Mouse (Mus musculus) lung, adult 2 months (tissue): ENCODE measurements at regions not wholly inside any gene's neighbourhood (a gene's known extent, or its start where the extent isn't known, plus 50 kb on each side); places are given as distances from the start of the nearest gene placed in this dataset.

Experiments used
- DNase-seq: peaks from one replicate; pipeline ENCODE4 v3.0.0; 2022
- H3K4me1 ChIP-seq: fragments of 200-500 bp; 2 replicates; pipeline ENCODE4 v1.6.1; 2011; ENCODE audit warnings: low read length; ENCODE audit not compliant: control insufficient read depth, insufficient read depth
- H3K4me3 ChIP-seq: fragments of 200-500 bp; replicated peaks from 2 replicates; pipeline ENCODE3; 2011; ENCODE audit warnings: low read depth, mild to moderate bottlenecking, control low read depth, low read length; ENCODE audit errors: extremely low read depth
- CTCF ChIP-seq: fragments of 200-500 bp; IDR thresholded peaks from 2 replicates; pipeline ENCODE4 v1.5.1; 2011; ENCODE audit warnings: mild to moderate bottlenecking, low read length, control low read depth; ENCODE audit not compliant: insufficient read depth
- POLR2A ChIP-seq: fragments of 200-500 bp; IDR thresholded peaks from 2 replicates; pipeline ENCODE4 v1.6.1; 2011; ENCODE audit warnings: low read depth, mild to moderate bottlenecking, control low read depth, low read length, borderline replicate concordance; ENCODE audit errors: extremely low read depth
- WGBS: fragments of 180-500 bp; shearing (Covaris S2); methylation state at CpG from one replicate; pipeline ENCODE4 v1.1.7; 2018; 5-methylcytosine and 5-hydroxymethylcytosine counted together

DNA sequence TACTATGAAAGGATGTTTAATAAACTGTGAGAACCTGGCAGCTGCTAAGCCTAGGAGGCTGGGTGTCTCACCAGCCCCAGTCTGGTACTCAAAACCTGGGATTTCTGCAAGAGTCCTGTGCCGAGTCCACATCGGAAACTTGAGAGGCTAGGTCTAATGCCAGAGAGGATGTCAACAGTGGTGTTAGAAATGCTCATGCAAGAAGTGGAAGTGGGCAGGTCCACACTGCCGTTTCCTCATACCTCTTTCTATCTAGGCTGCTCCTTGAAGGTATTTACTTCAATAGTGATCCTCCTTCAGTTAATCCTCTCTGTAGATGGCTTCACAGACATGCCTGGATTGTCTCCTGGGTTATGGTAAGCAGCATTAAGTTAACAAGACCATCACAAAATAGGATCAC lies 168.6 kb upstream of the Far2 start:
- no peak overlapping the region for H3K4me3 ChIP-seq
- no peak for DNase-seq
- 48% methylated on average over 3 of the region's 3 CpGs for WGBS
- TF ChIP-seq CTCF: no peak
- no peak for TF ChIP-seq POLR2A
- H3K4me1 ChIP-seq: peaks cover 2% of the 10 kb centered on the region

DNA sequence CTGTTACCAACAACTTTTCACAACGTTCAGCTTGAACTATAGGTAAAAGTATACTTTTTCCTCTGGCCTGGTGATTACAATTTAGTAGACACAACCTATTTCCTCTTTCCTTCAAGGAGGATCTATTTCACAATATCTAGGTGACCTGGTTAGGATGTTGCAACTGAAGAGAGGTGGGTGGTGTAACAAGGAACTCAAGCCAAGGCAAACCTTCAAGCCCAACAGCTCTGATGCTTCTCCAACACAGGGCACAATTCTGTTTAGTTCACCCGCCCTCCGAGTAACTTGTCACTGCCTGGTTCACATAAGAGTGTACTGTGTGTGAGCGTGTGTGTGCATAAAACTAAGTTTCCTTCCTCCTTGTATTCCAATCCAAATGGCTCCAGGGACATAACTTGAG lies 161.2 kb upstream of the Far2 start:
- TF ChIP-seq CTCF (no peak), POLR2A (no peak)
- WGBS: 61% methylated on average over 4 of the region's 4 CpGs

DNA sequence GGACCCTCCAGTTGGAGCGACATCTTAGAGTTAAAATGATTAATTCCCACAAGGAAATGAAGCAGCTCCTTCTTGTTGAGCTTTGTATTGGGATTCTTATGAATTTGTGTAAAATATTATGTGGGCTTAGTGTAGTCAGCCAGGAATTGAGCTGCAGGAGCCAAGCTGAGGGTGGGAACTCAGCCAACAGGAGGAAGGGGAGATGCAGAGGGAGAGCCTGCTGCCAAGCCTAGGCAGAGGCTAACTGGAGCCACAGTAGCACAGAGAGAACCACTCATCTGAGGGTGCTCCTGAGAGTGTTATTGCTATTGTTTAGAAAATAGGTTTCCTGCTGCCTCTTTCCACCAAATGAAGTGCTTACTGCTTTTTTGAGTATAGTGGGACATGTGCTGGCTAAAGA lies 127.4 kb upstream of the Far2 start:
- H3K4me1 ChIP-seq: no peaks in the 10 kb centered on the region
- no peak for DNase-seq
- TF ChIP-seq POLR2A: no peak
- no peak for TF ChIP-seq CTCF
- H3K4me3 ChIP-seq: no peak overlapping the region
- WGBS: 37% methylated on average over 1 of the region's 1 CpGs

More for the DNA sequence above, 161.2 kb upstream of the Far2 start:
- no peaks in the 10 kb centered on the region; the same call in 1 of the 2 replicates for H3K4me1 ChIP-seq
- DNase-seq: no peak
- no peak overlapping the region for H3K4me3 ChIP-seq

DNA sequence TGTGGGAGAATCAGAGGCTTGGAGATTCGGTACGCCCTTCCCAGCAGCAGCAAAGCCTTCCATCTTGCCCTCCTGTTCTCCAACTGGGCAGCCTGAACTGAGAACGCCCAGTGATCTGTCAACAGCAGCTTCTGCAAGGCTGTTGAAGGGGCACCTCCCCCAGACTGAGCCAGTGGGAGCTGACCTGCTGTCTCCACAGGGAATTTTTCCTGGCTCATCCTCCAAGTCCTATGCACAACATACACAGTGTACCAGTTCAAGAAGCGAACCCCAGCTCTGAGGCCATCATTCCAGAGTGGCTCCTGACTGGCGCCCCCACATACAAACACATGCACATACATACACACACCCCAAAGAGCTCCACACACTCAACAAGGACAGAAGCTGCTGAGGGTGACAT lies 126.0 kb upstream of the Far2 start:
- TF ChIP-seq POLR2A (no peak), CTCF (no peak)
- Histone ChIP-seq H3K4me1 (no peaks in the 10 kb centered on the region), H3K4me3 (no peak overlapping the region)
- WGBS: 69% methylated on average over 5 of the region's 5 CpGs
- DNase-seq: no peak

DNA sequence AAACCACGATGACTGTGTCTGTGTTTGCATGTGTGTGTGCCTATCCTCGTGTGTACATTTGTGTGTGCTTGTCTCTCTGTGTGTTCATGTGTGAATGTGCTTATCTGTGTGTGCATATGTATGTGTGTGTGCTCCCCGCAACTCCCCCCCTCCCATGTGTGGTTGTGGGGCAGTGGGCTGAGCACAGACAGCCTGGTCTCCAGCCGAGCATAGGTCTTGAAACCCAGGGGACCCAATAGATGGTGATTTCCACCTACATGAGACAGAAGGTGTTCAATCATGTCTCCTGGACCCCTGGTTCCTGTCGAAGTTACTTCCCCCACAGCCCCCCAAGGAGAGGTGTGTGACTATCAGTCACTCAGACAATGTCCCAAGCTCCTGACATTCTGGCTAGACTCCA lies 124.6 kb upstream of the Far2 start:
- 63% methylated on average over 5 of the region's 5 CpGs for WGBS
- no peak for DNase-seq

DNA sequence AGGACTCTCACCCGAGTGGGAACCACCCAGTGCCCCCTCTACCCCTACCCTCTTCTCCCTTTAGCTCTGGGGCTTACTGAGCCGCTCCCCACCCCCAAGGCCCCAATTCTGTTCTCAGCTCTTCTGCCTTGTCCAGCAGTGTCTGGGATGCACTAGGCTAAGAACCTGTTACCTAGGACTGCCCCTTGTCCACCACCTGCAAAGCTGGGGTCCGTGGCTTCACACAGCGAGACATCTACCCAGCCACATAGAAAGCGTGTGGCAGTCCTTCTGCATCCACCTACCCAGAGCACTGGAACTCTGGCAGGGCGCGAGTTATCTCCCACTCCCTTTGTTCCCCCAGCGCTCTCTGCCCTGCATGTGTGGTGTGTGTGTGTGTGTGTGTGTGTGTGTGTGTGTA lies 123.8 kb upstream of the Far2 start:
- no peak for DNase-seq
- 91% methylated on average over 8 of the region's 8 CpGs for WGBS
- TF ChIP-seq POLR2A: no peak
- no peak for TF ChIP-seq CTCF
- Histone ChIP-seq H3K4me3 (no peak overlapping the region), H3K4me1 (no peaks in the 10 kb centered on the region)

More for the DNA sequence above, 124.6 kb upstream of the Far2 start:
- no peak for TF ChIP-seq CTCF
- TF ChIP-seq POLR2A: no peak
- H3K4me3 ChIP-seq: no peak overlapping the region
- no peaks in the 10 kb centered on the region for H3K4me1 ChIP-seq

DNA sequence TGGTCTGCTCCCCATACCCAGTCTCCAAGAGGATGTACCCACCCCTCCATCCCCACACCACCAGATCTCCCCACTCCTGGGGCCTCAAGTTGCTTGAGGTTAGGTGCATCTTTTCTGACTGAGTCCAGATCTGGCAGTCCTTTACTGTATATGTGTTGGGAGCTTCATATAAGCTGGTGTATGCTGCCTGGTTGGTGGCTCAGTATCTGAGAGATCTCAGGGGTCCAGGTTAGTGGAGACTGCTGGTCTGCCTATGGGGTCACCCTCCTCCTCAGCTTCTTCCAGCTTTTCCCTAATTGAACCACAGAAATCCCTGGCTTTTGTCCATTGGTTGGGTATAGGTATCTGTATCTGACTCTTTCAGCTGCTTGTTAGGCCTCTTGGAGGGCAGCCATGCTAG lies 118.1 kb upstream of the Far2 start:
- no peaks in the 10 kb centered on the region for H3K4me1 ChIP-seq
- H3K4me3 ChIP-seq: no peak overlapping the region
- no peak for TF ChIP-seq POLR2A
- TF ChIP-seq CTCF: no peak
- no peak for DNase-seq

DNA sequence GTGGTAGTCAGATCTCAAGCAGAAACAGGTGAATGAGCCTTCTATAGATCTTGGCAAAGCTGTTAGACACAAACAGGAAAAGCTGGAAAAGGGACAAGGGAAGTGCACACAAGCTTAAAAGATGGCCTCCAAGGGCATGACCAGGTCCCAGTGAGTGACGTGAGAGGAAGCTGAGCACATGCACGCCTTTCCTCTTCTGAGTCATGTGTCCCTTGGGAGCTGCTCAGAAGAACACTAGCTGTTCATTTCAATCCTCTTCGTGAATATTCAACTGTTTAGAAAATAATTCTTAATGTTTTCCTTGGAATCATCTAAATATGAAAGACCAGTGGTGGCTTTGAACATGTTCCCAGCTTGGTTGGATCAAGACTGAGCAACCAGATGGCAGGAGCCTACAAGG lies 103.0 kb upstream of the Far2 start:
- DNase-seq: no peak
- Histone ChIP-seq H3K4me3 (no peak overlapping the region), H3K4me1 (peaks cover 5% of the 10 kb centered on the region; the same call in 1 of the 2 replicates)
- TF ChIP-seq POLR2A (no peak), CTCF (no peak)
- WGBS: 48% methylated on average over 3 of the region's 3 CpGs

DNA sequence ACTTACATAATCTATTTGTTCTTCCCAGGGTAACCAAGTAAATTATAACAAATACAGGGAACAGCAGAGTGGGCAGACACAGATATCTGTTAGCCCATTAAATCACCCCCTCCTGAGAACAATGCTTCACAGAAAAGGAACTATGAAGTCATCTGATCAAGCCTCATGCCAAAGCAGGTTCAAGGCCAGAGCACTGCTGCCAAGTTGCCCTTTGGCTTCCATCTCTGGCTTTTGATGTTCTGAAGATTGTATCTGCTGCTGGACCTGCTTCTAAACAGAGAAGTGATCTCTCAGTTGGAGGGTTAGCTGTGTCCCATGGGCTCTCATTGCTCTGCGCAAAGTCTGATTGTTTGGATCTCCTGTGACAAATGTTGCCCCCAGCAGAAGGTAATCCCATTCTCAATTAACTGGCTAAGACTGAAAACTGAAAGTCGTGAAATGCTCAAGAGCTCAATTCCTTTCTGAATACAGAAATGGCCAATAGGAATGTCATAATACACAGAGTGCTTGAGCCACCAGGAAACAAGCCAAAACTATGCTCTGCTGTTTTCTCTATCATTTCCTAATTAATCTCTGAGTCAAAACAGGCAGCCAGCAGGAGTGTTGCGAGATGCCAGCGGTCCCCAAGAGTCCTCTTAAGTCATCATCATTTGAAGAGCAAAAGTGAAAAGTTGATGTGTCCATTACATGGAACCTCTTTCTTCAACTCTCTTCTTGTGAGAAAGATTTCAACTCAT lies 102.0 kb upstream of the Far2 start:
- H3K4me3 ChIP-seq: no peak overlapping the region
- DNase-seq: no peak
- TF ChIP-seq POLR2A (no peak), CTCF (no peak)

DNA sequence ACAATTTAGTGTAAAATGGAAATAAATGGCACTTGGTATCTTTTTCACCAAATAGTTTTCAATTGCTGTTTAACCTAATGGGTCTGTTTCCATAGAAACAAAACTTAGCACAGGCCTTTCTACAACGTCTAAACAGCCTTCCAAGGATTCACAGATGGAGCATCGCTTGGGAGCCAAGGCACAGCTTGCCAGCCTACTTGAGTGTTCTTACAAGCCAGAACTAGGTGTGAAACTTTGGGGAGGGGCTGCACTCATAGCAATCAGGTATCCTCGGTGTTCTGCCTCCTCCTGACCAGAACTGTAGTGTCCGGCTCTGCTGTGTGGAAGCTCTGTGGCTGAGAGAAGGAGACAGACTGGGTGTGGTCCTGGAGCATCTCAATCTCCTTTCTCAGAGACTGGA lies 99.1 kb upstream of the Far2 start:
- TF ChIP-seq CTCF (no peak), POLR2A (no peak)
- 70% methylated on average over 4 of the region's 4 CpGs for WGBS
- Histone ChIP-seq H3K4me1 (peaks cover 5% of the 10 kb centered on the region; the same call in 1 of the 2 replicates), H3K4me3 (no peak overlapping the region)
- DNase-seq: no peak

More for the DNA sequence above, 102.0 kb upstream of the Far2 start:
- H3K4me1 ChIP-seq: peaks cover 5% of the 10 kb centered on the region; the same call in 1 of the 2 replicates
- WGBS: 42% methylated on average over 4 of the region's 4 CpGs
